Comparison of ENCODE assay signal across 8 mouse cellular contexts in the genomic region with DNA sequence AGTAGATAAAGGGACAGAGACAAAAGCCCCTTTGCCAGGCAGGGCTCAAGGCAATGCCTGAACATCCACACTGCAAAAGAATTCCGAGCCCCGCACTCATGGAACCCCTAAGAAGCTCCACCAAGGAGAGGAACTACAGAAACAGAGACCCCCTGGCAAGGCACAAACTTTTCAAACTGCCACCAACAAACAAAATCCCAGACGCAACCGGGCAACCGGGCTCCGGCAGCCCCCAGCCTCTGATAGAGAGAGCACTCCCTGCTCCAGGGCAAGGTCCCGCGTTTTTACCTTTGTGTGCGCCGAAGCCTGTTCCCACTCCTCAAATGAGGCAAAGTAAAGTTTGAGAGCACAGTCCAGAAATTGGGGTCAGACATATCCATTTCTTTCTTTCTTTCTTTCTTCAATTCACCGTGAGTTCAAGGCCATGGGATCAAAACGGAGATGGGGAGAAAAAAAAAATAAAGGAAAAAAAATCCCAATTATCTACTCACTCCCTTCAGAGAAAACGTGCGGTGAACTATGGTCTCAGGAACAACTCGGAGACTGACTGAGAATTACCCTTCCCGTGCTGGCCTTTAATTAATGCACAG.
DNase-seq lines count a peak whose midpoint lies in the region; ATAC-seq and TF ChIP-seq lines count a peak whose summit lies in the region.

No protein-coding gene starts in this region.

- no peaks in the 10 kb centered on the region for H3K27me3 ChIP-seq in thymus, adult 2 months (ENCODE audit: control insufficient read depth, insufficient read depth, low read length)
- no peaks in the 10 kb centered on the region for H3K27me3 ChIP-seq in hindbrain, embryonic 15.5 days
- H3K27me3 ChIP-seq in midbrain, embryonic 13.5 days: no peaks in the 10 kb centered on the region

- ATAC-seq in hindbrain, embryonic 15.5 days (ENCODE audit: low FRiP score, low read depth): no peak; the same call in 1 of the 2 replicates
- no peak for ATAC-seq in midbrain, embryonic 13.5 days

- TF ChIP-seq POLR2A in thymus, adult 2 months (IDR thresholded peaks at IDR 0.05; ENCODE audit: control insufficient read depth, extremely low read depth, insufficient read depth, low read length, poor library complexity): no peak

- H3K4me3 ChIP-seq in thymus, adult 2 months (ENCODE audit: control insufficient read depth, insufficient read depth, low read length): peak overlapping the region; percentile 52
- peak overlapping the region; percentile 45 for H3K4me3 ChIP-seq in hindbrain, embryonic 15.5 days
- H3K4me3 ChIP-seq in midbrain, embryonic 13.5 days (replicated peaks): peak overlapping the region; percentile 56

- no peaks in the 10 kb centered on the region for H3K36me3 ChIP-seq in thymus, adult 2 months (ENCODE audit: control insufficient read depth, insufficient read depth, low read length)
- no peaks in the 10 kb centered on the region for H3K36me3 ChIP-seq in hindbrain, embryonic 15.5 days
- H3K36me3 ChIP-seq in midbrain, embryonic 13.5 days: no peaks in the 10 kb centered on the region

- peaks cover 10% of the 10 kb centered on the region for H3K4me1 ChIP-seq in thymus, adult 2 months (replicated peaks; ENCODE audit: control insufficient read depth, insufficient read depth, low read length)
- peaks cover 13% of the 10 kb centered on the region for H3K4me1 ChIP-seq in hindbrain, embryonic 15.5 days (replicated peaks)
- H3K4me1 ChIP-seq in midbrain, embryonic 13.5 days (replicated peaks): peaks cover 27% of the 10 kb centered on the region

- TF ChIP-seq CTCF in thymus, adult 2 months (IDR thresholded peaks at IDR 0.05; ENCODE audit: borderline replicate concordance, control insufficient read depth, extremely low read depth, insufficient read depth, low read length, poor library complexity): no peak

- H3K9me3 ChIP-seq in hindbrain, embryonic 15.5 days: no peaks in the 10 kb centered on the region
- H3K9me3 ChIP-seq in midbrain, embryonic 13.5 days: no peaks in the 10 kb centered on the region

- DNase-seq in adrenal gland, postnatal 10 days: peak; percentile 33
- no peak for DNase-seq in adrenal gland, adult 8-10 months
- DNase-seq in thymus, adult 2 months: peak; percentile 23
- DNase-seq in thymus, postnatal 10 days (ENCODE audit: low spot score in 2 of 2): no peak
- DNase-seq in gastrocnemius, adult 18-20 months (ENCODE audit: low spot score): no peak
- DNase-seq in layer of hippocampus, postnatal 25 days (ENCODE audit: extremely low spot score in 1 of 2, low spot score in 1 of 2): no peak

- H3K9ac ChIP-seq in hindbrain, embryonic 15.5 days: peak overlapping the region; percentile 43
- peak overlapping the region; percentile 62 for H3K9ac ChIP-seq in midbrain, embryonic 13.5 days (replicated peaks)

- H3K27ac ChIP-seq in thymus, adult 2 months (ENCODE audit: control insufficient read depth, insufficient read depth, low read length): no peak overlapping the region
- peak overlapping the region; percentile 83 for H3K27ac ChIP-seq in hindbrain, embryonic 15.5 days (replicated peaks)
- peak overlapping the region; percentile 84 for H3K27ac ChIP-seq in midbrain, embryonic 13.5 days

- H3K4me2 ChIP-seq in hindbrain, embryonic 15.5 days: peak overlapping the region; percentile 82
- peak overlapping the region; percentile 69 for H3K4me2 ChIP-seq in midbrain, embryonic 13.5 days (replicated peaks)

- 2% methylated on average over 16 of the region's 16 CpGs for WGBS in thymus, adult 2 months
- under 1% methylated on average over 16 of the region's 16 CpGs for WGBS in hindbrain, embryonic 15.5 days
- under 1% methylated on average over 16 of the region's 16 CpGs for WGBS in midbrain, embryonic 13.5 days

Comparison
In these comparisons a context has a peak if more than half of its experiments do, and no peak if none do; other contexts are left out.
1. DNase-seq: peak in adrenal gland, postnatal 10 days (single experiment) and thymus, adult 2 months (single experiment); none in adrenal gland, adult 8-10 months (single experiment), thymus, postnatal 10 days (0 of 2), gastrocnemius, adult 18-20 months (single experiment) and layer of hippocampus, postnatal 25 days (0 of 2).
2. Peak in every context shown above with its lines, with median percentiles within 50 percentile points of each other: H3K4me3 ChIP-seq.